Mouse (Mus musculus) urinary bladder, postnatal 10 days (tissue): ENCODE results near the gene Mgat3.
A peak's percentile ranks its signal among the peaks of the same experiment; 100 is the strongest.

Experiments
- DNase-seq: peaks from one replicate; pipeline ENCODE4 v3.0.0; 2022; ENCODE audit warnings: low spot score

Gene Mgat3

GRCm38 (mm10) chr15:80225208-80225607 lies 51.7 kb downstream of the Mgat3 start:
- DNase-seq, result peak; percentile 60

GRCm38 (mm10) chr15:80225796-80226195 lies 52.3 kb downstream of the Mgat3 start:
- DNase-seq, result no peak

GRCm38 (mm10) chr15:80228071-80228800 lies 54.7 kb downstream of the Mgat3 start:
- no peak for DNase-seq

DNA sequence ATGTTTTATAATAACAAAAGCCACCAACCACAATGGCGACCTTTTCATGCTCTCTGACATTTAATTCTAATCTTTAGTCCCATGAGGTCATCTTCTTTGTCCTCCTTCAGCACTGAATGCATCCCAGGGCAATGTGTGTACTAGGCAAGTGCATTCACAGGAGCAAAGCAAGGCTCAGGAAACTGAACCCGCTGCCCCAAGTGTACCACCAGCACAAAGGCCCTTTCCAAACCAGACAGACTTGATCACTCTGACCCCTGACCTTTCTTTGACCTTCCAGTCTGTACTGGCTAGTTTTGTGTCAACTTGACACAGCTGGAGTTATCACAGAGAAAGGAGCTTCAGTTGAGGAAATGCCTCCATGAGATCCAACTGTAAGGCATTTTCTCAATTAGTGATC lies 58.8 kb downstream of the Mgat3 start:
- no peak for DNase-seq

GRCm38 (mm10) chr15:80233053-80233452 lies 59.5 kb downstream of the Mgat3 start:
- no peak for DNase-seq

DNA sequence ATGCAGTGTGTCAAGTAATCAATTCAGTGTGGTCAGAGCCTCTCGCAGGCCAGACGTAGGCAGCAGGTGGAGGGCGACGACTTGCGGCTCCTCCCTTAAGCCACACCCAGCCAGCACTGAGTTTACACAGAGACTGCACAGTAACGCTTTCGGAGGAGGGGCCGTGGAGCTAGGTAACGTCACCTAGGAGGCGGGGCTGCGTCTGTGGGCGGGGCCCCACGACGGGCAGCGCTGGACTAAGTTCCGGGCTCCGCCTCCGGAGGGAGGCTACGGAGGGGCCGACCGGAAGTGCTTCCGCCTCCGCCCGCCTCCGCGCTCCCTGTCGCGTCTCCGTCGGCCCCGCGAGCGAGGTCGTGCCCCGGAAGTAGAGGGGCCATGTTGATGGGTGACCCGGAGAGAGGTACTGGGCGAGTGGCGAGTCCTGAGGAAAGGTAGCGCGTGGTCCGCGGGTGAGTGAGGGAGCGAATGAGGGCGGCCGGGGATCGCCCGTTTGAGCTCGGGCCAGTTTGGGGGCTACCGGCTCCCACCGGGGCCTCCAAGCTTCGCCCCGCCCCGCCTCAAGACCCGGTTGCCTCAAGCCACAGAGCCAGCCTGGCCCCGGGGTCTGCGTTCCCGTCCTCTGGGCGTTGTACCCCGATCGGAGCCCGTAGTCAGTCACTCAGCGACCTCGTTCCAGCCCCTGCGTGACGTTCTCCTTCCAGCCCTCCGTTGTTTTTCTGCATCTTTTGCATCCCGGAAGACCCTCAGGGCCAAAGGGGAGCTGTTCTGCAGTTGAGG lies 60.4 kb downstream of the Mgat3 start, which contains the start of gene Mief1:
Gene Mief1 (plus strand): TSS at position 286 of the 777 bp plus-strand sequence.
- DNase-seq, result peak; percentile 90

- no peak for DNase-seq
Observed at GRCm38 (mm10) chr15:80235535-80235934, 62.0 kb downstream of the Mgat3 start, which contains the start of gene AC140267.1. Gene AC140267.1 (plus strand): TSS chr15:80235835.

DNA sequence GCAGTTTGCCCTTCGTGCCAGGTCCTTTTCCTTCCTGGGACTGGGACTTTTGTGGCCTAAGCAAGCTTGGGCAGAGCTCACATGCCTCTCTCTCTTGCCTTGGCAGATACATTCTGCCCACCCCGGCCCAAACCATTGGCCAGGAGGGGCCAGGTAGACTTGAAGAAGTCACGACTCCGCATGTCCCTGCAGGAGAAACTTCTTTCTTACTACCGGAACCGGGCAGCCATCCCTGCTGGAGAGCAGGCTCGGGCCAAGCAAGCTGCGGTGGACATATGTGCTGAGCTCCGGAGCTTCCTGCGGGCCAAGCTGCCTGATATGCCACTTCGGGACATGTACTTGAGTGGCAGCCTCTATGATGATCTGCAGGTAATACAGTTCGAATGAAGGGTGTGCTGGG lies 74.6 kb downstream of the Mgat3 start:
- no peak for DNase-seq

DNA sequence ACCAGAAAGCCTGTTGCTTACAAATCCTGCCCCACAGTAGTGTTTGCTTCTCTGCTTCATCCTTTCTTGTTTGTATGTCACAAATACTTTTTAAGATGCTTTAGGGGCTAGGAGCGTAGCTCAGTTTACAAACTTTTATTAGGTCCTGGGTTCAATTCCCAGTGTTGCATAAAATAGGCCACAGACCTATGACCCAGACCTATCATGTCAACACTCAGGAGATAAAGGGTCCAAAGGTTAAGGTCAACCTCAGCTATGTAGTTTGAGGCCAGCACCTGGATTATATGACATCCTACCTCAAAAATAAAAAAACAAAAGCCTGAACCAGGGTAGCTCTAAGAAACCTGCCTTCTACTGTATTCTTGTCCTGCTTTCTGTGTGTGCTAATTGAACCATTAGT lies 75.1 kb downstream of the Mgat3 start:
- DNase-seq, result no peak

DNA sequence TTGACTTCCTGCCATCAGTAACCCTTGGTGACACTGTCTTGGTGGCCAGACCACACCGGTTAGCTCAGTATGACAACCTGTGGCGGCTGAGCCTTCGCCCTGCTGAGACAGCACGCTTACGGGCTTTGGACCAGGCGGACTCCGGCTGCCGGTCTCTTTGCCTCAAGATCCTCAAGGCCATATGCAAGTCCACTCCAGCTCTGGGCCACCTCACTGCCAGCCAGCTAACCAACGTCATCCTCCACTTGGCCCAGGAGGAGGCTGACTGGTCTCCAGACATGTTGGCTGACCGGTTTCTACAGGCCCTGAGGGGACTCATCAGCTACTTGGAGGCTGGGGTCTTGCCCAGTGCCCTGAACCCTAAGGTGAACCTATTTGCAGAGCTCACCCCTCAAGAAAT lies 76.2 kb downstream of the Mgat3 start:
- DNase-seq, result no peak

DNA sequence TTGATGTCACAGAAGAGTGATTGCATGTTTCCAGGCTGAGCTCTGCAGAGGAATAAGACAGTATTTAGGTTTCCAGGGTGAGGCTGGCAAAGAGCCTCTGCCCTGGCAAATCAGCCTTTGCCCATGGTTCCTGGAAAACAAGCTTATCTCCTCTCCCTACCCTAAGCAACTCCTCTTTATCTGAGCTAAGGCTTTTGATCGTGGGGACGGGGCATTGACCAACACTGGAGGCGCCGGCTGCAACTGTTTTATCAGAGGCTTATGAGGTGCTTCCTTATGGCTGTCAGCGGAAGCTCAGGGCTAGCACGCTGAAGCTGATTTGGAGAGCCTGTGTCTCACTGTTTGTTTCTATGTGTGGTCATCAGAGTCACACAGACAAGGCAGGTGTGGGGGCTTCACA lies 77.1 kb downstream of the Mgat3 start:
- DNase-seq, result no peak

DNA sequence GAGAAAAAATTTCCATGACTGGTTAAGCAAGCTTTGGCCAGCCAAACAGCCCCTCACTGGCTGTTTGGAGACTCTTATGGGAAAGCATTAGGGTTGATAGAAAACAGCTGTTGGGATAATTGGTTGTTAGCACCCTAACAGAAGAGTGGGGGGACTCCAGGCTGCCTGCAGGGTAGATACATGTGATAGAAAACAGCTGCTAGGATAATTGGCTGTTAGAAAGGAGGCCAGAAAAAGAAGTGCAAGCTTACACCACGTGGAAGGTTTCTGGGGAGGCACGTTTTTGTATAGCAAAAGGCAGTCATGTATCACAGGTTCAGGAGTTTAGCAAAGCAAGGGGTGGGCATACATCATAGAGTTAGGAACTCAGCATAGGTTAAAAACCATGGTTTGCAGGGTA lies 80.0 kb downstream of the Mgat3 start:
- no peak for DNase-seq

- no peak for DNase-seq
Observed at GRCm38 (mm10) chr15:80254207-80254606, 80.7 kb downstream of the Mgat3 start.

GRCm38 (mm10) chr15:80254847-80255645 lies 81.5 kb downstream of the Mgat3 start, which contains the start of gene Atf4:
Gene Atf4 (plus strand): TSS chr15:80255184.
- peak; percentile 95 for DNase-seq

GRCm38 (mm10) chr15:80255646-80256121 lies 82.2 kb downstream of the Mgat3 start:
- peak; percentile 63 for DNase-seq

- no peak for DNase-seq
Observed at GRCm38 (mm10) chr15:80256242-80256641, 82.7 kb downstream of the Mgat3 start.

GRCm38 (mm10) chr15:80256656-80257601 lies 83.4 kb downstream of the Mgat3 start:
- no peak for DNase-seq

- DNase-seq, result no peak
Observed at GRCm38 (mm10) chr15:80257602-80258239, 84.2 kb downstream of the Mgat3 start.

DNA sequence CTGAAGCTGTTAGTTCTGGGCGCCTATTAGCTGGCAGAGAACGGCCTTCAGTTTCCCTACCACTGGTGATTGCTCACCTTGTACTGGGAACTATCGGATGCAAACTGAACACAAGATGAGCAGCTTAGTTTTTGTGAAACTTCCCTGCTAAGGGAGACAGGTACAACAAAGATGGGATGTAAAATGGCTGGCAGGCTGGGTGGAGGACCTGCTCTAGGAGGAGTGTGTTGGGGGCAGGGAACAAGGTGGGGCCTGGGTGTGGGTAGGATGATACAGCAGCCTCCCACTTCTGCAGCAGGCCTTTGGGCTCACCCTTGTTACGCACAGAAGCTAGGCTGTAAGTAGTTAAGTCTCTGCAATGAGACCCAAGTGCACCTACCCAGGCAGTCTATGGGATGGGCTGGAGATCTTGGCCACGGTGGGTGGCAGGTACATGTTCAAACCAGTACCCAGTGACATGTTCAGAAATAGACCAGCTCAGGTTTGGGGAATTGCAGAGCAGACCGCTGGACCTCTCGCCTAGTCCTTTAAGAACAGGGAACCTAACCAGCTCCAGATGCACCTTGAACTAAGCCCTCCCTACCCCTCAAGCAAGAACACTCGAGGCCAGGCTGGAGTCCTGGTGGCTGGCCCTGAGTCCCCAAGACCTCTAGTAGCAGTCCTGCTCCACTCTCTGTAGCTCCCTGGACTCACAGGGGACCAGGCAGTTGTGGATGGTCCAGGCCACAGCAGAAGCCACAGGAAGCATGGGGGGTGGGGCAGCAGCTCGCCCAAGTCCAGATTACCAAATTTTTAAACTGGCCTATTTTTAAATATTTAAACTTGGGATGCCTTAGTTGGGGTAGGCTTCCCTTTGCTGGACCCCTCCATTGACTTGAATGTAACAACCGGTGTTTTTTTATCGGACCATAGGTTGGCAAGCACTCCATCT lies 85.0 kb downstream of the Mgat3 start:
- no peak for DNase-seq
